Mouse (Mus musculus) cortical plate, adult 2 months (tissue): Measurements from ENCODE around the gene Olfr318.

Experiments used
- CTCF ChIP-seq: fragments of 200-500 bp; IDR thresholded peaks from 2 replicates; pipeline ENCODE4 v1.5.1; 2011; ENCODE audit warnings: mild to moderate bottlenecking, control low read depth, low read length; ENCODE audit not compliant: insufficient read depth; ENCODE audit errors: extremely low read depth
- POLR2A ChIP-seq: fragments of 200-500 bp; IDR thresholded peaks from 2 replicates; pipeline ENCODE4 v1.6.1; 2011; ENCODE audit warnings: mild to moderate bottlenecking, low read length, control low read depth; ENCODE audit not compliant: insufficient read depth; ENCODE audit errors: extremely low read depth

- no peak for TF ChIP-seq POLR2A
- TF ChIP-seq CTCF: no peak
Measured at GRCm38 (mm10) chr11:58738792-58739262, 15.0 kb upstream of the Olfr318 start, which contains the start of gene Olfr317.
